Mouse (Mus musculus) cerebellum, adult 9-10 months (tissue): ENCODE measurements around the gene Iqgap3.
A peak's percentile ranks its signal among the peaks of the same experiment; 100 is the strongest.

Experiments
- DNase-seq: peaks from one replicate; pipeline ENCODE4 v3.0.0; 2022

Gene Iqgap3

GRCm38 (mm10) chr3:88081345-88082223 lies at the start of gene Iqgap3:
TSS of gene Iqgap3 (plus strand) at chr3:88081971.
- peak; percentile 86 for DNase-seq

GRCm38 (mm10) chr3:88033506-88033905 lies 48.3 kb upstream of the Iqgap3 start:
- no peak for DNase-seq

GRCm38 (mm10) chr3:88035561-88036293 lies 46.0 kb upstream of the Iqgap3 start:
- DNase-seq, result no peak

DNA sequence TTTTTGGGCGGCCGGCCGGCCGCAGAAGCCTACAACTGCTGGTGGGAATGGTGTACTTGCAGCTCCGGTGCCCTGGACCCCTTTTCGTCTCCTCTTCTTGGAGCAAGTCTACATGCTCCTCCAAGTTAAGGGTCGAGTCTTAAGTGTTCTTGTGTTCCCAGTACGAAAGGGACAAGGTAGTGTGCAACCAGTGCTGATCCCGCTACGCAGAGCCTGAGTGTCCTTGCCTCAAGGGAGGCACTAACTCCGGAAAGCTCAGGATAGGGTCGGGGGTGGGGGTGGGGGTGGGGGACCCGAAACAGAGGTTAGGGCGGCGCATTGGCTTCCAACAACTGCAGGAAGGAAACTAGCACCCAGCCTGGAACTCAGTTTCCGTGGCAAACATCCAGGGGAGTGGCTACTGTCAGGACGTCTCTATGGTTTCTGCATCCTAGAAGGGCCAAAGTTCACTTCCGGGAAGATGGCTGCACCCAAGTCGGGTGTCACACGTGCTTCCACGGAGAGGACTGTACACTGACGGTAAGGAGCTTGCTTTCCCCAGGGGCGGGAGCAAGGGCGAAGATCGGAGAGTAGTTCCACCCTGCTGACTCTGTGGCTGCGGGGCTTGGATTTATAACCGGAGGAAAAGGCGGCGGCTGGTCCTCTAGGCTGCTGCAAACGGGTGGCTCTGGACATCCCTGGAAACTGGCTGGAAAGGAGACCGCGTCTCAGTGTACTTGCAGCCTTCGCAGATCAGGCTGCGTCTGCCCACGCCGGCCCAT lies 38.9 kb upstream of the Iqgap3 start, which contains the start of gene Gpatch4:
Gene Gpatch4, plus strand, starts transcription at position 448 of the 761 bp plus-strand sequence.
- DNase-seq, result peak; percentile 96

GRCm38 (mm10) chr3:88049532-88049931 lies 32.2 kb upstream of the Iqgap3 start:
- no peak for DNase-seq

DNA sequence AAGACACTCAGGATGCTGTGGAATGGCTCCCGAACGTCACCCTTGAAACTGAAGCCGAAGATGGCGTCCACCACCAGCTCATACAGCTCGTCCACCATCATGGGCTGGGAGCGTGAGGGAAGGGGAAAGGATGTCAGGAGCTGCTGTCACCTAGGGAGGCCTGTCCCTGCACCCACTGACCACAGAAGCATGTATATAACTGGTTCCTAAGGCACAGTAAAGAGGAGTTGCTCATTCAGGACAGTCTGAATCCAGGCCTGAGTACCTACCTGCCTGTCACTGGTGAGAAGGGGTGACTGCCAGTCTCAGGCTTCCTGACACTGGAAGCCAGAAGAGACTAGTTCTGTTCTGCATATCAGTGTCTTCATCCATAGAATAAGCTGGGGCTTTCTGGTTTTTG lies 24.7 kb upstream of the Iqgap3 start:
- DNase-seq, result no peak

DNA sequence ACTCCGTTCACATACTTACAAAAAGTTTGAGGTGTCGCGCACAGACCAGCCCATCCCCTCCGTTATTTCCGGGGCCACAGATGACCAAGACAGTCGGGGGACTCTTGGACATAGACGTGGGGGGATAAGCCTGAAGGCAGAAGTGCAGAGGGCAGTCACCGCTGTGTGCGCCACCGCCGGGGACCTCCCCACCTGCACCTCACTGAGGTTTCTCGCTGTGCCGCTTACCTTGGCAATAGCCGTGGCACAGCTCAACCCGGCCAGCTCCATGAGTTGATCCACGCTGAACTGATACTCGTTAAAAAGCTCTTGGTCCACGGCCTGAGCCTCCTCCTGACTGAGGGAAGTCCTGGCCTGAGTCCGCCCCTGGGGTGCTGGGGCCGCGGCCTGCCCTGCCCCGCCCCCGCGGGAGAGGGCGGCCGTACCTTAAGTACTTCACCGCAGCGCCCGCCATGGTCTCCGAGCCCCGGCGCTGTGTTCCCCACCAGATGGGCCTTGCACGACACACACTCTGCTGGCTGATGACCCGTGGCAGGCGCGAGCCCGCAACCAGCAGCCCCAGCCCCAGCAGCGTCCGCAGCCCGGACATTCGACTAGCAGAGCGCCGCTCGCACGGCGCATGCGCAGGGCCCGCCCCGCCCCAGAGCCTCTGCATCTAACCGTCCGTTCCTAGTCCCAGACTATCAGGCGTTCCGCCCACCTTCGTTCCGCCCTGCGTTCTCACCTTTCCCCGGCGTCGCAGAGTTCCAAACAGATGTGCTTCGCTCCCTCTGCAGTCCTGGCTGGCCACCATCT lies 23.7 kb upstream of the Iqgap3 start, which contains the start of gene Naxe:
Gene Naxe, minus strand, starts transcription at position 594 of the 795 bp plus-strand sequence.
- DNase-seq, result peak; percentile 84

DNA sequence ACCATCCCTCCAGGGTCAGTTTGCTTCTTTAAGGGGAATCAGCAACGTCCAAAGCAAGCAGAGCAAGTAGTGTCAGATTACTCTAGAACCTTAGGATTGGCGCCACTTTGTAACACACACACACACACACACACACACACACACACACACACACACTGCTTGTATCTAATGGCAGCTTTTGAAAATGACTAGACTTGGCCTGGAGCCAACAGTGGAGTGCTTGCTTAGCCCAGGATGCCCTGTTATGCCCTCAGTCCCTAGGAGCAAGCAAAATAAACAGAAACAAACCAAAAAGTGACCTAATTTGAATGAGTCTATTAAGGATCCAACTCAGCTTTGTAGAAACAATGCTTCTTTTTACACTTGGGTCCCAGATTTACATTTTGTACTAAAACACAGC lies 13.4 kb upstream of the Iqgap3 start:
- DNase-seq, result no peak

GRCm38 (mm10) chr3:88071783-88072182 lies 10.0 kb upstream of the Iqgap3 start:
- DNase-seq, result peak; percentile 91

- DNase-seq, result no peak
These were observed 8.1 kb upstream of the Iqgap3 start for GRCm38 (mm10) chr3:88073631-88074030.

DNA sequence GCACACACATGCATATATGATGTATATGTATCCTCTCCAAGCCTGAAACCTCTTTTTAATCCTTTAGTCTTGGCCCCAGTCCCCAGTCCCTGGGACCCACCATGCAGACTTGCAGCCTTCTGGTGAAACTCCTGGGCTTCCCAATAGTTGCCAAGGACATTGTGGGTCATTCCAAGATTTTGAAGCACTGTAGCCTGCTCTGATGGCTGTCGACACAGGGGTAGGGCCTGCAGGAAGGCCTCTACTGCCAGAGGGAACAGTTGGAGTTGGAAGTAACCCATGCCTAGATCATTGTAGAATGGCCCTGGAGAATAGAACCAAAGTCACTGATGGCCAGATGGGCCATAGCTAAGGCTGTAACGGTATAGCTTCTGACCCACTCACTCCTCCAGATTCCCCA lies 7.4 kb upstream of the Iqgap3 start:
- DNase-seq, result no peak

GRCm38 (mm10) chr3:88074766-88075165 lies 7.0 kb upstream of the Iqgap3 start:
- DNase-seq, result no peak

GRCm38 (mm10) chr3:88077441-88077840 lies 4.3 kb upstream of the Iqgap3 start:
- no peak for DNase-seq

DNA sequence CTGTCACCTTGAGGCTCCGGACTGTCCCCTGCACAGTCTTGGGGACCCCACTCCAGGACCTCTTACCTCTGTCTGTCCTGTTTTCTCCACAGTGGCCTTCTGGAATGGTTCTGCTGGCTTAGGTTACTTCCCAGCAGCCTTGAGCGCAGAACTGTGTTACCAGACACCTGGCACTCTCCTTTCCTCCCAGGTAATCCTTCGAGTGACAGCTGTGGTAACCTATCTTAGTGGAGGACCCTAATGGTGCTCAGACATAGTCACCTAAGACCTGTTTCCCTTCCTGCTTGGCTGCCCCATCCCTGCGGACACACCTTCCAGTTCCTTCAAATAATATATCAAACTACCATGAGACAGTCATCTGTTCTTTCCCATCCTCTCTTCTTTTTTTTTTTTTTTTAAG lies 3.6 kb upstream of the Iqgap3 start, which contains the start of gene Ttc24:
Gene Ttc24, minus strand, starts transcription at position 101 of the 400 bp plus-strand sequence.
- no peak for DNase-seq

- DNase-seq, result no peak
These were observed 450 bp downstream of the Iqgap3 start for GRCm38 (mm10) chr3:88082224-88082618.

- DNase-seq, result no peak
These were observed 892 bp downstream of the Iqgap3 start for GRCm38 (mm10) chr3:88082663-88083062.

- DNase-seq, result no peak
These were observed 2.2 kb downstream of the Iqgap3 start for GRCm38 (mm10) chr3:88084001-88084400.

DNA sequence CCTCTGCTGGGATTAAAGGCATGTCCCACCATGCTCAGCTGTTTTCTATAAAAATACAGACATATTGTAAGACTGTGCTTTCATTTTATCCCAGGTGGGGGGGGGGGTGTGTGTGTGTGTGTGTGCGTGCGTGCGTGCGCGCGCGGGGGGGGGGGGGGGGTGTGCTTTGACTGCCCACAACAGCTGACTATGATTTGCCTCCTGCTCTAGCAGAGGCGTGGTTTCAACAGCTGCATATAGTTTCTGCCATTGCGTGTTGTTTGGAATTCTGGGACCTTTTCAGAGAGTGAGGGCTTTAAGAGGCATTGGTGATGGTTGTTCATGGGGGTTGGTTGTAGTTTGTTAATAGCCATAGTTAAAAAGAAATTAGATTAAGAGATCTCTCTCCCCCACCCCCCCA lies 3.7 kb downstream of the Iqgap3 start:
- no peak for DNase-seq

- DNase-seq, result peak; percentile 64
These were observed 5.9 kb downstream of the Iqgap3 start for GRCm38 (mm10) chr3:88087688-88088087.

DNA sequence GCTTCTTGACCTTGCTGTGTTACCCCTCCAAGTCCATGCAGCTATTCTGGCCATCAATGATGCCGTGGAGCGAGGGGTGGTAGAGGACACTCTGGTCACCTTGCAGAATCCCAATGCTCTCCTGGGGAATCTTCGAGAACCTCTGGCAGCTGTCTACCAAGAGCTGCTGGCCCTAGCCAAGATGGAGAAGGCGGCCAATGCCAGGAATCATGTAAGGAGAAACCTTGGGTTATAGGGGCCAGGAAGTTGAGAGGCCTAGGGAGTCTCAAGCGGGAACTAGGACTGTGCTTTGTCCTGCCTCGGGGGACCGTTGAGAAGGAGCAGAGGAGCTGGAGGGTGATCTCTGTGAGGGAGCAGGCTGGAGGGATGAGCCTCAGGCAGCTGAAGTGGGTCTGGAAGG lies 8.3 kb downstream of the Iqgap3 start:
- DNase-seq, result no peak

- peak; percentile 36 for DNase-seq
These were observed 8.8 kb downstream of the Iqgap3 start for GRCm38 (mm10) chr3:88090616-88091015.

DNA sequence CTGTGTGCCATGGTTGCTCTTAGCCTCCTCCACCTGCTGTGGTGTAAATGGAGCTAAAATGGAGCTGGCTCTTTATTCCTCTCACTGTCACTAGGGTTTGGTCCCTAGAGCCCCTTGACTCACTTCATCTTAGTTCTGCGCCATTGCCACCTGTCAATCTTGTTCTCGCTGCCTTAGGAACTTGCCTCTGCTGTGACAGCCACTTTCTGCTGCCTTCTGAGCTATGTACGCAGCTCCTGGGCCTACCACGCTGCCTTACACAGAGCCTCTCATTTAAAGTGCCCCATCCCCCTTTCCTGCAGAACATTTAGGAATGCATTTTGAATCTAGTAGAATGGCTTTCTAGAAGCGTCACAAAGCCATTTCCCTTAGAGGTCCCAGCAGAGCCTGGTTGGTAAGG lies 12.4 kb downstream of the Iqgap3 start:
- no peak for DNase-seq
